ENCODE assay signal across 10 mouse cellular contexts in the genomic region with DNA sequence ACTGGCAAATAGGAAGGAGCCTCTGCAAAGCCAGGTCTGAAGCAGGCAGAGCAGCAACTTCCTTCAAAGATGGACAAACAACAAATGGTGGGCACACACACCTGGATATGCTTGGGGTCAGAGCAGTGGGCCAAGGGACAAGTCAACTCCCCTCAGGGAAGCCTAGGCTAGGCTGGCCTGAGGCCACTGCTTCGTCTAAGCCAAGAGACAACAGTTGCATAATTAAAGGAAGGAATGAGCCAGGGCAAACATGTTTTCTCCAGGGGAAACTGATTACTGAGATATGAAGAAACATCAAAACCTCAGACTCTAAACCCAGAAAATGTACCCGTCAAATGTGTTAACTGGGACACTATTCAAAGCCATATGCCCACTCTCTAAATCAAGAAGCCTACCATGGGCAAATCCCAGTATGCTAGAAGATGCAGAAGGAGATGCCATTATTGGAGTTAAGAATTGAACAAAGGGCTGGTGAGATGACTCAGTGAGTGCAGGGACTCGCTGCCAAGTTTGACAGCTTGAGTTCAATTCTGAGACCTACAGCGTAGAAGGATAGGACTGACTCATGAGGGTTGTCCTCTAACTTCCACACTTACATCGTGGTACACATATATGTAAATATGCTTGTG.
DNase-seq lines count a peak whose midpoint lies in the region.
"Had no signal": no experiment of that assay in that cellular context is flagged by ENCODE, and none has a peak within 500 bp of the region (broad histone marks: within the 10 kb centered on the region; RNA-seq: fewer than 3 reads in every experiment).

No protein-coding gene starts in this region.

- H3K4me1 ChIP-seq in hindbrain, embryonic 10.5 days (replicated peaks), result 0 out of 2 replicates have a peak, but pooled peaks cover 7% of the 10 kb centered on the region

- no peak overlapping the region for H3K4me3 ChIP-seq in hindbrain, embryonic 10.5 days
- H3K4me3 ChIP-seq: midbrain, embryonic 15.5 days; stomach, embryonic 15.5 days had no signal

- no peaks in the 10 kb centered on the region for H3K9me3 ChIP-seq in hindbrain, embryonic 10.5 days
- H3K9me3 ChIP-seq: midbrain, embryonic 15.5 days; stomach, embryonic 15.5 days had no signal

- peak; percentile 15 to 67 for DNase-seq in adrenal gland, adult (ENCODE audit: inconsistent age in 2 of 2, low spot score in 1 of 2)
- DNase-seq in adrenal gland, adult 8-10 months, result no peak
- DNase-seq in Muller cell, postnatal 12 days (ENCODE audit: inconsistent ontology term), result peak; percentile 86
- peak; percentile 49 for DNase-seq in gastrocnemius, postnatal 25 days
- peak; percentile 31 to 58 for DNase-seq in lung, adult 18-20 months
- no peak for DNase-seq in kidney, postnatal 10 days
- DNase-seq in kidney, adult 11 months, result no peak
- DNase-seq in hindbrain, embryonic 10.5 days (ENCODE audit: low spot score), result no peak

- WGBS in hindbrain, embryonic 10.5 days, result 89% methylated on average over 5 of the region's 5 CpGs

- no peak overlapping the region for H3K27ac ChIP-seq in hindbrain, embryonic 10.5 days
- H3K27ac ChIP-seq: midbrain, embryonic 15.5 days had no signal

- no peaks in the 10 kb centered on the region for H3K27me3 ChIP-seq in hindbrain, embryonic 10.5 days (ENCODE audit: insufficient read depth, poor library complexity, severe bottlenecking)
- H3K27me3 ChIP-seq: midbrain, embryonic 15.5 days; stomach, embryonic 15.5 days had no signal

- H3K36me3 ChIP-seq in hindbrain, embryonic 10.5 days, result no peaks in the 10 kb centered on the region
- H3K36me3 ChIP-seq: midbrain, embryonic 15.5 days; stomach, embryonic 15.5 days had no signal

Comparison
In these comparisons a context has a peak if more than half of its experiments do, and no peak if none do; other contexts are left out.
1. DNase-seq: peak in adrenal gland, adult (2 of 2), Muller cell, postnatal 12 days (single experiment), gastrocnemius, postnatal 25 days (single experiment) and lung, adult 18-20 months (2 of 2); none in adrenal gland, adult 8-10 months (single experiment), kidney, postnatal 10 days (single experiment), kidney, adult 11 months (single experiment) and hindbrain, embryonic 10.5 days (single experiment).